13 mouse cellular contexts compared by ENCODE assay signal in genomic region chr16:4436738-4437137, GRCm38 (mm10). TPM values are rescaled to one million over a fixed set of nuclear protein-coding genes. Genes with fewer than 3 reads are reported as not detected.
DNase-seq lines count a peak whose midpoint lies in the region; ATAC-seq and TF ChIP-seq lines count a peak whose summit lies in the region.
"Had no signal": no experiment of that assay in that cellular context is flagged by ENCODE, and none has a peak within 500 bp of the region (broad histone marks: within the 10 kb centered on the region; RNA-seq: fewer than 3 reads in every experiment).

No protein-coding gene starts in this region.

- no peaks in the 10 kb centered on the region for H3K27me3 ChIP-seq in embryonic facial prominence, embryonic 14.5 days (replicated peaks; ENCODE audit: control insufficient read depth, insufficient read depth, low read length)
- H3K27me3 ChIP-seq in embryonic facial prominence, embryonic 10.5 days (replicated peaks; ENCODE audit: low read depth, poor library complexity, severe bottlenecking) = no peaks in the 10 kb centered on the region
- no peaks in the 10 kb centered on the region for H3K27me3 ChIP-seq in liver, embryonic 16.5 days (ENCODE audit: control insufficient read depth, insufficient read depth, low read depth, low read length)
- H3K27me3 ChIP-seq in liver, embryonic 12.5 days (replicated peaks) = no peaks in the 10 kb centered on the region
- H3K27me3 ChIP-seq in lung, postnatal 0 days (replicated peaks; ENCODE audit: insufficient read depth, low read length) = no peaks in the 10 kb centered on the region
- H3K27me3 ChIP-seq: embryonic facial prominence, embryonic 13.5 days had no signal

- no peaks in the 10 kb centered on the region for H3K9me3 ChIP-seq in embryonic facial prominence, embryonic 14.5 days (ENCODE audit: control insufficient read depth, low read length)
- no peaks in the 10 kb centered on the region for H3K9me3 ChIP-seq in embryonic facial prominence, embryonic 10.5 days
- no peaks in the 10 kb centered on the region for H3K9me3 ChIP-seq in liver, embryonic 16.5 days (replicated peaks; ENCODE audit: control insufficient read depth, low read length)
- no peaks in the 10 kb centered on the region for H3K9me3 ChIP-seq in liver, embryonic 12.5 days (replicated peaks)
- no peaks in the 10 kb centered on the region for H3K9me3 ChIP-seq in lung, postnatal 0 days (ENCODE audit: low read length)
- H3K9me3 ChIP-seq: embryonic facial prominence, embryonic 13.5 days had no signal

- peak; percentile 21 for DNase-seq in embryonic facial prominence, embryonic 14.5 days (ENCODE audit: low spot score)
- no peak for DNase-seq in embryonic facial prominence, embryonic 10.5 days (ENCODE audit: low spot score)
- peak; percentile 38 for DNase-seq in embryo, embryonic 10.5 days (ENCODE audit: low spot score)
- DNase-seq in lung, postnatal 0 days (ENCODE audit: low spot score) = peak; percentile 16
- DNase-seq in right cerebral cortex, adult 18-20 months = no peak
- no peak for DNase-seq in cerebellum, adult 11 months
- DNase-seq: cerebellum, adult 9-10 months; liver had no signal

- no peaks in the 10 kb centered on the region for H3K36me3 ChIP-seq in embryonic facial prominence, embryonic 14.5 days (ENCODE audit: control insufficient read depth, insufficient read depth, low read length)
- no peaks in the 10 kb centered on the region for H3K36me3 ChIP-seq in embryonic facial prominence, embryonic 10.5 days (replicated peaks)
- H3K36me3 ChIP-seq in liver, embryonic 16.5 days (ENCODE audit: control insufficient read depth, insufficient read depth) = no peaks in the 10 kb centered on the region
- no peaks in the 10 kb centered on the region for H3K36me3 ChIP-seq in liver, embryonic 12.5 days
- H3K36me3 ChIP-seq in lung, postnatal 0 days (ENCODE audit: insufficient read depth, low read length) = no peaks in the 10 kb centered on the region
- H3K36me3 ChIP-seq: embryonic facial prominence, embryonic 13.5 days had no signal

- ATAC-seq in embryonic facial prominence, embryonic 14.5 days (ENCODE audit: low read depth) = no peak
- 0 out of 2 replicates have a peak, but pooled peaks have one; percentile 2 for ATAC-seq in liver, embryonic 16.5 days (ENCODE audit: low read depth)
- ATAC-seq in liver, embryonic 12.5 days = no peak
- peak; percentile 66 for ATAC-seq in lung, postnatal 0 days
- ATAC-seq: CD4-positive, CD25-positive, alpha-beta regulatory T cell, adult 4 months; hindbrain, postnatal 0 days had no signal

- 65% methylated on average over 4 of the region's 4 CpGs for WGBS in embryonic facial prominence, embryonic 14.5 days
- WGBS in embryonic facial prominence, embryonic 10.5 days = 82% methylated on average over 4 of the region's 4 CpGs
- 13% methylated on average over 4 of the region's 4 CpGs for WGBS in liver, embryonic 16.5 days (ENCODE audit: insufficient replicate concordance)
- 12% methylated on average over 4 of the region's 4 CpGs for WGBS in liver, embryonic 12.5 days (ENCODE audit: insufficient replicate concordance)
- WGBS in lung, postnatal 0 days = 16% methylated on average over 4 of the region's 4 CpGs

- no peak overlapping the region for H3K27ac ChIP-seq in embryonic facial prominence, embryonic 14.5 days (replicated peaks; ENCODE audit: low read depth, low read length)
- no peak overlapping the region for H3K27ac ChIP-seq in embryonic facial prominence, embryonic 10.5 days (replicated peaks)
- H3K27ac ChIP-seq in liver, embryonic 16.5 days (ENCODE audit: low read length) = no peak overlapping the region
- H3K27ac ChIP-seq in liver, embryonic 12.5 days = no peak overlapping the region
- H3K27ac ChIP-seq in lung, postnatal 0 days (ENCODE audit: low read length) = no peak overlapping the region
- H3K27ac ChIP-seq: embryonic facial prominence, embryonic 13.5 days; hindbrain, postnatal 0 days had no signal

- no peak for TF ChIP-seq EP300 in lung, postnatal 0 days (IDR thresholded peaks at IDR 0.05)

- H3K4me1 ChIP-seq in embryonic facial prominence, embryonic 14.5 days (ENCODE audit: control insufficient read depth, insufficient read depth, low read length) = no peaks in the 10 kb centered on the region
- no peaks in the 10 kb centered on the region; the same call in none of the 2 replicates for H3K4me1 ChIP-seq in embryonic facial prominence, embryonic 10.5 days
- no peaks in the 10 kb centered on the region for H3K4me1 ChIP-seq in liver, embryonic 16.5 days (ENCODE audit: control insufficient read depth, low read depth, low read length)
- no peaks in the 10 kb centered on the region for H3K4me1 ChIP-seq in liver, embryonic 12.5 days
- H3K4me1 ChIP-seq in lung, postnatal 0 days (ENCODE audit: insufficient read depth, low read depth, low read length) = no peaks in the 10 kb centered on the region
- H3K4me1 ChIP-seq: embryonic facial prominence, embryonic 13.5 days had no signal

- H3K9ac ChIP-seq in embryonic facial prominence, embryonic 14.5 days (ENCODE audit: low read depth, low read length) = no peak overlapping the region
- no peak overlapping the region for H3K9ac ChIP-seq in liver, embryonic 16.5 days (ENCODE audit: low read depth, low read length)
- H3K9ac ChIP-seq in liver, embryonic 12.5 days = no peak overlapping the region
- H3K9ac ChIP-seq in lung, postnatal 0 days (replicated peaks; ENCODE audit: low read depth) = no peak overlapping the region
- H3K9ac ChIP-seq: embryonic facial prominence, embryonic 13.5 days had no signal

- no peak overlapping the region for H3K4me2 ChIP-seq in embryonic facial prominence, embryonic 14.5 days (ENCODE audit: low read depth, low read length)
- no peak overlapping the region for H3K4me2 ChIP-seq in liver, embryonic 16.5 days (ENCODE audit: low read depth, low read length)
- H3K4me2 ChIP-seq in liver, embryonic 12.5 days = no peak overlapping the region
- H3K4me2 ChIP-seq in lung, postnatal 0 days (replicated peaks; ENCODE audit: low read depth, low read length) = no peak overlapping the region
- H3K4me2 ChIP-seq: embryonic facial prominence, embryonic 13.5 days had no signal

- no peak overlapping the region for H3K4me3 ChIP-seq in embryonic facial prominence, embryonic 14.5 days (ENCODE audit: low read depth, low read length)
- H3K4me3 ChIP-seq in embryonic facial prominence, embryonic 10.5 days = no peak overlapping the region
- no peak overlapping the region for H3K4me3 ChIP-seq in liver, embryonic 16.5 days (ENCODE audit: low read depth, low read length)
- no peak overlapping the region for H3K4me3 ChIP-seq in liver, embryonic 12.5 days
- no peak overlapping the region for H3K4me3 ChIP-seq in lung, postnatal 0 days (ENCODE audit: low read depth, low read length)
- H3K4me3 ChIP-seq: embryonic facial prominence, embryonic 13.5 days had no signal

- no peak for TF ChIP-seq CTCF in lung, postnatal 0 days (IDR thresholded peaks at IDR 0.05)

RNA-seq across cellular contexts. Expression of gene Adcy9, which starts 16.4 kb away (rescaled TPM):
- polyA plus RNA-seq in embryonic facial prominence, embryonic 14.5 days (2014; fragmentation: Nextera tagmentation; extraction: Ambion mirVana) = 2.7 and 3.5 TPM in 2 replicates
- polyA plus RNA-seq in embryonic facial prominence, embryonic 10.5 days (2016; fragmentation: Nextera tagmentation; extraction: Ambion mirVana) = 0.43 and 0.57 TPM in 2 replicates
- 0.48 and 0.65 TPM in 2 replicates for polyA plus RNA-seq in liver, embryonic 16.5 days (2015; fragmentation: Nextera tagmentation; extraction: Ambion mirVana)
- polyA plus RNA-seq in liver, embryonic 12.5 days (2016; fragmentation: Nextera tagmentation; extraction: Ambion mirVana) = 1.1 and 1.6 TPM in 2 replicates
- 2.9 and 3.1 TPM in 2 replicates for polyA plus RNA-seq in lung, postnatal 0 days (2015; fragmentation: Nextera tagmentation; extraction: Ambion mirVana)

Comparison
In these comparisons a context has a peak if more than half of its experiments do, and no peak if none do; other contexts are left out.
1. ATAC-seq: peak in liver, embryonic 16.5 days (single experiment) and lung, postnatal 0 days (single experiment); none in embryonic facial prominence, embryonic 14.5 days (single experiment) and liver, embryonic 12.5 days (single experiment).
2. DNase-seq: peak in embryonic facial prominence, embryonic 14.5 days (single experiment), embryo, embryonic 10.5 days (single experiment) and lung, postnatal 0 days (single experiment); none in embryonic facial prominence, embryonic 10.5 days (single experiment), right cerebral cortex, adult 18-20 months (single experiment) and cerebellum, adult 11 months (single experiment).